Mouse (Mus musculus) liver, embryonic 16.5 days (tissue): ENCODE measurements around the gene Nrp2. TPM values are rescaled to one million over a fixed set of nuclear protein-coding genes. Genes with fewer than 3 reads are reported as not detected.

Experiments used
- ATAC-seq: fragments of 200-750 bp; cut with Nextera tagmentation; 2 replicates; pipeline ENCODE4 v1.8.0; 2017; ENCODE audit warnings: low read depth, mild to moderate bottlenecking, moderate number of reproducible peaks, moderate library complexity
- H3K27ac ChIP-seq: fragments of 300-500 bp; sonication (generic); 2 replicates; pipeline ENCODE4 v1.5.1; 2014; ENCODE audit warnings: mild to moderate bottlenecking, low read length
- H3K27me3 ChIP-seq: fragments of 300-500 bp; sonication (generic); 2 replicates; pipeline ENCODE4 v1.6.1; 2014; ENCODE audit warnings: low read depth, low read length, mixed read lengths; ENCODE audit not compliant: control insufficient read depth, insufficient read depth
- H3K36me3 ChIP-seq: fragments of 300-500 bp; sonication (generic); 2 replicates; pipeline ENCODE4 v1.6.1; 2014; ENCODE audit warnings: mild to moderate bottlenecking; ENCODE audit not compliant: control insufficient read depth, insufficient read depth
- H3K4me1 ChIP-seq: fragments of 300-500 bp; sonication (generic); 2 replicates; pipeline ENCODE4 v1.6.1; 2014; ENCODE audit warnings: low read depth, low read length, mixed read lengths; ENCODE audit not compliant: control insufficient read depth
- H3K4me2 ChIP-seq: fragments of 300-500 bp; sonication (generic); 2 replicates; pipeline ENCODE4 v1.6.1; 2014; ENCODE audit warnings: low read depth, low read length, mixed read lengths
- H3K4me3 ChIP-seq: fragments of 300-500 bp; sonication (generic); 2 replicates; pipeline ENCODE4 v1.5.1; 2014; ENCODE audit warnings: low read depth, mild to moderate bottlenecking, low read length
- H3K9ac ChIP-seq: fragments of 300-500 bp; sonication (generic); 2 replicates; pipeline ENCODE4 v1.6.1; 2014; ENCODE audit warnings: low read depth, low read length
- H3K9me3 ChIP-seq: fragments of 300-500 bp; sonication (generic); replicated peaks from 2 replicates; pipeline ENCODE4 v1.6.1; 2016; ENCODE audit warnings: low read length; ENCODE audit not compliant: control insufficient read depth
- WGBS: fragments of 180-500 bp; shearing (Covaris S2); extraction: QIAGEN DNeasy Blood & Tissue Kit; methylation state at CpG from one replicate; pipeline ENCODE4 v1.1.7; 2014; ENCODE audit not compliant: insufficient replicate concordance; 5-methylcytosine and 5-hydroxymethylcytosine counted together
- polyA plus RNA-seq: library from polyadenylated mRNA; unstranded; fragments of >200 nt; fragmentation: Nextera tagmentation; extraction: Ambion mirVana; gene quantifications from 2 replicates; pipeline ENCODE4 v1.2.1, GENCODE M21; 2015

The Nrp2 gene
- polyA plus RNA-seq, 1 experiment from 2014 or later, result 0.91 TPM

DNA sequence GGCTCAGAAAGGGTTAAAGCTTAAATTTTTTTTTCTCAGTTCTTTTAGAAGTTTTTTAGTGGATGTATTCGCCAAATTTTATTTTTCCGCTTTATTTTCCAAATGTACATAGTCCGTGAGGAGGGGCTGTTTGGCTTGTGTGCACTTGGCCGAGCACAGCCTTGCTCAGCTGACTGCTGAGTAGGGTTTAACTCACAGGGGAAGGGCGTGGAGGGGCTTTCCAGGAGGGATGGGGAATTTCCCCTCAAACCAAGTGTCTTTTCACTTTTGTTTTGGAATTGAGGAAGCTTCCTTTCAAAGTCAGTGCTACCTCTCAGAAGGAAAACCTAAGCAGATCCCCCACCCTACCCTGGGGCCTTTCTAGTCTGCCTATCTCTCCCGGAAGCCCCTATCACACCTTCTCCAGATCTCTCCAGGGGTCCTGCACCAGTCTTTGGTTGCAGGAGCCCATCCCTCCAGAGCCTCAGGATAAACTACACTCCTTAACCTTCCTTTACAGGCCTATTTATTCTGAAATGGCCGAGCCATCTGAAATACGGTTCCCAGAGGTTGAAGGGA lies 33.4 kb downstream of the Nrp2 start:
- Histone ChIP-seq H3K4me1 (no peaks in the 10 kb centered on the region), H3K4me2 (no peak overlapping the region), H3K4me3 (no peak overlapping the region), H3K27me3 (no peaks in the 10 kb centered on the region), H3K9me3 (no peaks in the 10 kb centered on the region), H3K36me3 (no peaks in the 10 kb centered on the region), H3K27ac (no peak overlapping the region), H3K9ac (no peak overlapping the region)
- WGBS, result 50% methylated on average over 8 of the region's 8 CpGs
- ATAC-seq, result no peak

- no peaks in the 10 kb centered on the region for H3K9me3 ChIP-seq
- H3K4me3 ChIP-seq, result no peak overlapping the region
- H3K36me3 ChIP-seq, result no peaks in the 10 kb centered on the region
- H3K27ac ChIP-seq, result no peak overlapping the region
- no peak overlapping the region for H3K4me2 ChIP-seq
- no peaks in the 10 kb centered on the region for H3K27me3 ChIP-seq
- H3K4me1 ChIP-seq, result no peaks in the 10 kb centered on the region
- H3K9ac ChIP-seq, result no peak overlapping the region
- whole genome bisulfite sequencing, result 68% methylated on average over 11 of the region's 11 CpGs
- ATAC-seq, result no peak
Measured at GRCm38 (mm10) chr1:62738165-62738564, 35.1 kb downstream of the Nrp2 start.

DNA sequence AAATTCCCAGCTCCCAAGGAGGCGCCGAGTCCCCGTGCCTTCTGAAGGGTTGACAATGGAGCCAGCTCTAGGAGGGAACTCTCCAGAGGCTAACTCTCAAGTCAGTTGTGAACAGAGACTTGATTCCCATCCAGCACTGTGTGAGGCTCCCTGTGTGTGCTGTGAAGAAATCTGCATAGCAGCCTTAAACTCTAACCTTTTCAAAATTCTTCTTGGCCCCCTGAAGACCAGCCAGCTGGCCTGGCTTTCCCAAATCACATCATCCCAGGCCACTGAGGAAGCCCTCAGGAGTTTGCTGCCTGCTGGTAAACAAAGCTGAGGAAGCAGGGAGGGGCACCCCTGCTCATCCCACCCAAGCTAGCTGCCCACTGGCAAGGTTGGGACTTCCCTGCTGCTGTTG lies 39.0 kb downstream of the Nrp2 start:
- H3K36me3 ChIP-seq, result no peaks in the 10 kb centered on the region
- WGBS, result 60% methylated on average over 3 of the region's 3 CpGs
- H3K4me2 ChIP-seq, result no peak overlapping the region
- no peak overlapping the region for H3K4me3 ChIP-seq
- no peak overlapping the region for H3K9ac ChIP-seq
- no peaks in the 10 kb centered on the region for H3K27me3 ChIP-seq
- H3K27ac ChIP-seq, result no peak overlapping the region
- no peak for ATAC-seq
- H3K4me1 ChIP-seq, result no peaks in the 10 kb centered on the region
- H3K9me3 ChIP-seq, result no peaks in the 10 kb centered on the region

GRCm38 (mm10) chr1:62743064-62743694 lies 40.1 kb downstream of the Nrp2 start:
- no peak for ATAC-seq
- 40% methylated on average over 8 of the region's 8 CpGs for WGBS
- Histone ChIP-seq H3K4me3 (no peak overlapping the region), H3K4me1 (no peaks in the 10 kb centered on the region), H3K36me3 (no peaks in the 10 kb centered on the region), H3K9ac (no peak overlapping the region), H3K27ac (no peak overlapping the region), H3K4me2 (no peak overlapping the region), H3K27me3 (no peaks in the 10 kb centered on the region), H3K9me3 (no peaks in the 10 kb centered on the region)

GRCm38 (mm10) chr1:62745889-62746288 lies 42.8 kb downstream of the Nrp2 start:
- no peak for ATAC-seq
- H3K27ac ChIP-seq, result no peak overlapping the region
- no peak overlapping the region for H3K4me2 ChIP-seq
- no peaks in the 10 kb centered on the region for H3K4me1 ChIP-seq
- H3K27me3 ChIP-seq, result no peaks in the 10 kb centered on the region
- H3K9me3 ChIP-seq, result no peaks in the 10 kb centered on the region
- no peak overlapping the region for H3K9ac ChIP-seq
- no peak overlapping the region for H3K4me3 ChIP-seq
- WGBS, result 70% methylated on average over 8 of the region's 8 CpGs
- H3K36me3 ChIP-seq, result no peaks in the 10 kb centered on the region

DNA sequence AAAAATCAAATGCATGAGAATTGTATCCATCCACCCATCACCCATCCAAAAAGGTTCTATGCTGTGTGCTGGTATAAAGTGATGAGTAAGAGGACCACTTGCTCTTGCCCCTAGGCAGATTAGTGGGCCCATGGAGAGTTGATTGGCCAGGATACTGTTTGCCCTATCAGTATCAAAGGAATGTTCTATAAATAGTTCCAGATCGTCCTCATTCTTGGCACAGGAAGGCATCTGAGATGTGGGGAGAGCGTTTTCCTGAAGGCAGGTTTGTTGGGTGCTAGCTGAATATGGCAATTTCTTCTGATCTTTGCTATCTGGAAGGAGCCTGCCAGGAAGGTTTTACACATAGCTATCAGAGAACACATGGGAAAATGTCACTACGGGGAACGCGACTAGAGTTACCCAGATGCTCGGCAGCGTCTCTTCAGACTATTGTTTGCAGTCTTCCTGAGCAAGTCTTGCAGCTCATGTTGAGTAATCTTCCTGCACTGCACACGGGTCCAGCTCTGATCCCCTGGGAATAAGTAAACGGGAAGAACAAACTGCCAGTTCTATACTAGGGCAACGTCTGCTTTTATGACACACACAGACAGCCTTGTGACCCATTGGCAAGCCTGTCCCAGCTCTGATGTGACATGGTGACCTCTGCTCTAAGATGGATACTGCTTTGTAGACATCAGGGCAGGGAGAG lies 44.5 kb downstream of the Nrp2 start:
- ATAC-seq, result no peak
- H3K9me3 ChIP-seq, result no peaks in the 10 kb centered on the region
- H3K4me2 ChIP-seq, result no peak overlapping the region
- H3K4me1 ChIP-seq, result no peaks in the 10 kb centered on the region
- no peaks in the 10 kb centered on the region for H3K27me3 ChIP-seq
- no peak overlapping the region for H3K9ac ChIP-seq
- no peak overlapping the region for H3K27ac ChIP-seq
- H3K4me3 ChIP-seq, result no peak overlapping the region
- WGBS, result 49% methylated on average over 10 of the region's 10 CpGs
- no peaks in the 10 kb centered on the region for H3K36me3 ChIP-seq

- H3K36me3 ChIP-seq, result no peaks in the 10 kb centered on the region
- WGBS, result 84% methylated on average over 3 of the region's 3 CpGs
- H3K27me3 ChIP-seq, result no peaks in the 10 kb centered on the region
- H3K4me3 ChIP-seq, result no peak overlapping the region
- H3K4me1 ChIP-seq, result no peaks in the 10 kb centered on the region
- H3K9me3 ChIP-seq, result no peaks in the 10 kb centered on the region
- no peak overlapping the region for H3K4me2 ChIP-seq
- H3K27ac ChIP-seq, result no peak overlapping the region
- H3K9ac ChIP-seq, result no peak overlapping the region
- no peak for ATAC-seq
Measured at GRCm38 (mm10) chr1:62748361-62748760, 45.3 kb downstream of the Nrp2 start.

DNA sequence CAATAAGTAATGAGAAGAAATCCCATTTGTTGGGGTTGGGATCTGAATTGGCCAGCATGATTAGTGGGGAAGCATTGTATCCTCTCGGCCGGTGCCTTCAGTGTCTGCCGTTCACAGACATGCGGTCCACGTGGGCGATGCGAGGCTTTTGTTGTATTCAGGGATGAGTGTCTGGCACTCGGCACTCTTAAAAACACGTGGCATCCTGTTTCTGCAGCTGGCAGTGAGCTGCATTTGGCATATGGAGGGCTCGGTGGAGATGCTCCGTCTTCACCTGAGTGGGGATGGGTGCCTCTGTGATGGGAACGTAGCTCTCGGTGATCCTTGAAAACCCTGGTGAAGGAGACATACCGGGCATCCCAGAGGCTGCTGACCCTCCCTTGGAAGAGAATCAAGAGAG lies 46.6 kb downstream of the Nrp2 start:
- Histone ChIP-seq H3K27ac (no peak overlapping the region), H3K36me3 (no peaks in the 10 kb centered on the region), H3K9me3 (no peaks in the 10 kb centered on the region), H3K9ac (no peak overlapping the region), H3K4me3 (no peak overlapping the region), H3K4me1 (no peaks in the 10 kb centered on the region), H3K27me3 (no peaks in the 10 kb centered on the region), H3K4me2 (no peak overlapping the region)
- WGBS, result 79% methylated on average over 14 of the region's 14 CpGs
- ATAC-seq, result no peak

GRCm38 (mm10) chr1:62750408-62751008 lies 47.4 kb downstream of the Nrp2 start:
- no peak for ATAC-seq
- no peaks in the 10 kb centered on the region for H3K4me1 ChIP-seq
- H3K4me3 ChIP-seq, result no peak overlapping the region
- 48% methylated on average over 5 of the region's 5 CpGs for WGBS
- no peaks in the 10 kb centered on the region for H3K9me3 ChIP-seq
- no peak overlapping the region for H3K9ac ChIP-seq
- H3K27me3 ChIP-seq, result no peaks in the 10 kb centered on the region
- H3K36me3 ChIP-seq, result no peaks in the 10 kb centered on the region
- H3K4me2 ChIP-seq, result no peak overlapping the region
- no peak overlapping the region for H3K27ac ChIP-seq
